Mouse (Mus musculus) forelimb bud, embryonic 11.5 days (tissue): ENCODE measurements at regions not wholly inside any gene's neighbourhood (a gene's known extent, or its start where the extent isn't known, plus 50 kb on each side); places are given as distances from the start of the nearest gene placed in this dataset.
A peak's percentile ranks its signal among the peaks of the same experiment; 100 is the strongest.

ENCODE experiments used
- DNase-seq: peaks from one replicate; pipeline ENCODE4 v3.0.0-alpha.2; 2012; ENCODE audit warnings: low read depth, low spot score

DNA sequence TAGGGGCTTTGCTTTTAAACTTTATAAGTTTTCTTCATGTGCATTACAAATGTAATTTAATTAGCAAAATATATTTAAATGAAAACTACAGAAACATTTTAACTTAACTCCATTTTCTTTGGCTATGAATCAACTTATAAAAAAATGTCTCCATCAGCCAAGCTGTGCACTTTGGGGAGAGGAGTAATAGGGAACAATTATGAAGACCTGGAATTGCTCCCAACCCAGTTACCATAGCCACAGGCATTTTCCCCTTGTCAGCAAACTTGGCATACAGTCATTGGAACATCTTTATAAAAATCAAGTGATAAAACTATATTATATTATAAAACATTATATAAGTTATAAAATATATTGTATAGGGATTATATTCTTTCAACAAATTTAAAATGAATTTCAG is 65.0 kb downstream of the Atxn7l3b start:
- DNase-seq: no peak

DNA sequence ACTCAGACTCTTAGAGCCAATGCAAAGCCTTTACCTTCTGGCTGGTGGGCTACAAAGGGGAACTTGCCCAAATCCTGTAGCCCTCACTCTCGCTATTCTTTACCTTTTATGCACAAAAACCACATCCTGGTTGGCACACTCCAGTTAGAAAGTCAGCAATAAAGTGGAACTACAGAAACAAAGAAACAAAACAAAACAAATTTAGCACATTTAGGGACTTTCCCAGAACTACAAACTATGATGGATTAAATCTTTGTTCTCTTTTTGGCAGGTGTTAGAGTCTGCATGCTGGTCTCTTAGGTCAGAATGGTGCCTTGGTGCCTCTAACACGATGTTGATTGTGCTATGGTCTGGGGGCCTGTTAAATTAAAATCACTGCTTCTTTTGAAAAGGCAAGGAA is 65.4 kb downstream of the Atxn7l3b start:
- no peak for DNase-seq

DNA sequence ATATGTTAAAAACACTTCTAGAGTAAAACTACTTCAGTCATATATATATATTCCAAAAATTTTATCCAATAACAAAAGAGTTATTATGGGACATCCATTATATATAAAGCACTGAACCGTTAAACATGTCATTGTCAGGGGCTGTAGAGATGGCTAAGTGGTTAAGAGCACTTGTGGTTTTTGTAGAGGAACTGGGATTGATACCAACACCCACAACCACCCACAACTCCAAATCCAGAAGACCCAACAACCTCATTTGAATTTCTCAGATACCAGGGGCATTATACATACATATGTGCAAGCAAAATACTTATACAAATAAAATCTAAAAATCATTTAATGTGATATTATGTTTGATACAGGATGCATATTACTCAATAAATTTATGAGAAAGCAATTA is 76.8 kb downstream of the Atxn7l3b start:
- no peak for DNase-seq

DNA sequence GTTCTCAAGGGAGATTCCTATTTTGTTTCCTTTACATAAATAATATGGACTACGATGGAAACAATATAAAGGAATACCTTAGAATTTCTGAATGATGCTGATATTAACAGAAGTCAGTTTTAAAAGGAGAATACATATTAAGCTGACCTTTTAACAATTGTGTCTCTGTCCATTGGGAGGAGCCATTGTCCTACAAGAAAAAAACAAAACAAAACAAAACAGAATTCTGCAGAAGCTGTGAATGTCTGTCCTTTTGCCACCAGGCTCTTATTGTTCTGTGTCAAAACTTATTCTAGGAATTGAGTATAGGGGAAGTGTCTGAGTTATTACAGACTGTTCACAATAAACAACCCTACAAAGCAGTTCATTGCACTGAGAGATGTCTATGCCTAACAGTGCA is 82.6 kb downstream of the Atxn7l3b start:
- DNase-seq: no peak

DNA sequence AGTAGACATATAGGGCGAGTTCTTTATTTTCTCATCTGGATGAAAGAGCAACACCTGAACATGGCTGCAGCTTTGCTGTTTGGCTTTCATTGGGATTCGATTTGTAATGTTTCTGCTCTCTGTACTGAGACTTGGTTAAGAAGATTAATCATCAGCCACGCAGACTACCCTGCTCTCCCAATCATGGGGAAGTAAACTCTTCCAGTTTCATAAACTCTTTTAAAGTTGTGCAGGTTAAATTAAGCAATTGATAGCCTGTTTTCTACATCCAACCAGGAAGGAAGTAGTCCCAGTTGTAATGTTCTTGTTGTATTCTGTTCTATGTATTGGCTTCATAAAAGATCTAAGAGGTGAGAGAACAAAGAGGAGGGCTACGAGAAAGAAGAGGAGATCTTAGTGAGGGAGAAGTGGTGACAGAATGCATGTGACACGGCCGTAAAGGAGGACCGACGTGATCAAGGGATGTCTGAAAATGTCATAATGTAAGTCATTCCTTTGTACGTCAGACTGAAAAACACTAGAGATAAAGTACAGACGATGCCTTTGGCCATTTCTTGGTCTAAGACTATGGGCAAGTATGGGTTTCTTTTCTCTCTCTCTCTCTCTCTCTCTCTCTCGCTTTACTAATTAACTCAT is 91.3 kb downstream of the Atxn7l3b start:
- DNase-seq: no peak

DNA sequence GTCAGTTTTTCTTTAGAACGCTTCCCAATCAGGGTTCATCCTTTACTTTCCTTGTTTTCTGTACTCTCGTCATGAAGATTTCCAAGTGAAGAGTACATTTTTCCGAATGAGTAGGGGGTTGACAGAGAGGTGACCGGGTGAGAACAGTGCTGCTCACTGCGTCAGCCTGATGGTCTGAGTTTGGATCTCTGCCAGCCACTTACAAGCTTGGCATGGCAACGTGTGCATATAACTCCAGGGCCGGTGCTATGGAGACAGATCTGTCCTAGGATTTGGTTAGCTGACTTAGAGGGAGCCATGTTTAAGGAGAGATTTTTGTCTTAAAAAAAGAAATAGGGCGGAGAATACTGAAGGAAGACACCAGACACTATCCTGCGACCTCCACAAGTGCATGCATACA is 92.8 kb downstream of the Atxn7l3b start:
- no peak for DNase-seq

DNA sequence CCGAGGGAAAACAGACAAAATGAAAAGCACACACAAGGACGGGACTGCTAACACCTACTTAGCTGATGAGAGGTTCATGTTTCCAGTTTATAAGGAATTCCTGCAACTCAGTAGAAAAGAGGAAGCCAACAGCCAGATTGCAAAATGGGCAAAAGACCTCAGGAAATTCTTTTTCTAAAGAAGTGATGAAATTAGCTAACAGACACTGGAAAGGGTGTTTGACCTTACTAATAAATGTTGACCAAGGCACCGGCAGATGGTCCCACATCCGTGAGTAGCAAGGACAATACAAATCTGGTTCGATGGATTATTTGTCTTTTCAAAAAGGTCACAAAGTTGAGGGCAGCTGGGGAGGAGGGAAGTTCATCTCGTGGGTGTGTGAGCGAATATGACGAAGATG is 93.3 kb downstream of the Atxn7l3b start:
- no peak for DNase-seq

DNA sequence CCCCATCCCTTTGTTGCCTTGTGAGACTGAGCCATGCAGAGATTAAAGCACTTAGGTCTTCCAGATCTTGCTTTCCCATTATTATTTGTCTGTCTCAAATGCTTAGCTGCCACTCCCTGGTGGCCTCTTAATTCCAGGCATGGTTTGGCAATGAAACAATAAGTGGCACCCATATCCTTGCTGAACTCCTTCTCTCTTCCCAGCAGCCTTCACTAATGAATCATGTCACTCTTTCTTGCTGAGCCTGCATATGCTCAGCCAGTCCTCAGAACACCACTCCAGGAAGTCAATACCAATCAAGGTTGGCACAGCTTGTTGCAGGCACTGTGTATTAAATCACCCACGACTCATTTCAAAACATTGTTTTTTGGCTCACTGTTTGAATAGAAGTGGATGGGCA is 118.6 kb downstream of the Atxn7l3b start:
- no peak for DNase-seq

DNA sequence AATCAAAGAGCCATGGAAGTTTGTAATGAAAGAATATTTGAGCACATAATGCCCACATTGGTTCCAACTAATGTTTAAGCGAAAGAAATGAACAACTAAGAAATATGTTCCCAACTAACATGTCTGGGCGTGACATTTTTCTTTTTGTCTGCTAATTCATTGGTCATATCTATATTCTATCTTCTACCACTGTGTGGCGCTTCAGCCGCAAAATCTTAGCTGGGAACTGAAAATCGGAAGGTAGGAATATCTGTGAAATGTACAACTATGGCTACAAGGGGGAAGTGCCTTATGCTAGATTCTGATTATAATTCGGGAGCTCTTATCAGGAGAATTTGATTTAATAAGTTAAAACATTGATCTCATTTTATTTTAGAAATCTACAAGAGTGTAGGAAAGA is 125.2 kb downstream of the Atxn7l3b start:
- DNase-seq: no peak

DNA sequence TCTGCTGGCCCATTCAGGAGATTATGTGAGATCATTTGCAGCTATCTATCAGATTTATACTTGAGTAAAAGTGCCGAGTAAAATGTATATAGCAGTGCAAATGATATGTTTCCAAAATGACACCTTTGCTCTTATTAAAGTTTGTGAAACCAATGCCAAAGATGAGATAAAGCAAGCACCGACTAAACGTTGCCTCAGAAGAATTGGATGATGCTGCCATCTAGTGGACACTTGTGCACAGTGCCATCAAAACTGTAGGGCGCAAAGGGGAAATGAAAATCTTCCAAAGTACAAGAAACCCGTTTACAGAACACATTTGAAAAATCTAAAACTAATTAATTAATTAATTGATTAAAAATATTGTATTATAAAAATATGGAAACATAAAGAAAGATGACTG is 127.2 kb downstream of the Atxn7l3b start:
- DNase-seq: peak; percentile 61

DNA sequence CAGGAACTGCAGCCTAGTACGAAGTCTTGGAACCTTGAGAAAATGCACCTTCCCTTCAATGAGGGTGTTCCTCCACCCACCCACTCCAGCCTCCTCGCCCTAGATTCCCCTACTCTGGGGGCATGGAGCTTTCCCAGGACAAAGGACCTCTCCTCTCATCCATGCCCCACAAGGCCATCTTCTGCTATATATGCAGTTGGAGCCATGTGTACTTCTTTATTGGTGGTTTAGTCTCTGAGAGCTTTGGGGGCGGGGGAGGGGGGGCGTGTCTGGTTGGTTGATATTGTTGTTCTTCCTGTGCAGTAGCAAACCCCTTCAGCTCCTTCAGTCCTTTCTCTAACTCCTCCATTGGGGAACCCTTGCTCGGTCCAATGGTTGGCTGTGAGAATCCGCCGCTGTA is 130.2 kb downstream of the Atxn7l3b start:
- DNase-seq: no peak

DNA sequence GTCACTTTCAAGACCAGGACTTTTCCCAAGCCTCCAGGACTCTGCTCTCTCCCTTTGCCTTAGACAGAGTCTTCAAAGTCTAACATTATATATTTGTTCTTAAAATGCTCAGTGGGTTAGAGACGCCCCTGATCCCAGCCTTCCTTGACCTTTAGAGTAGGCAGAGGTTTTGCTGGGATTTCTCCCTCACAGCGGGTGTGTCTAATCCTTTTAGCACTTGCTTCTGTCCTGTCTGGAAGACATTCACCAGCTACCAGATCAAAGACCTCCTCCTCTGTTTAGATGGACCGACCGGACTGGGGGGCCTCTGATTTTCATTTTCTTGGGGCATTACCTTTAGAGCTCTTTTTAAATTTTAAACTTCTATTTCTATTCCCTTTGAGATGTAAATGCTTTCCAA is 130.7 kb downstream of the Atxn7l3b start:
- no peak for DNase-seq

DNA sequence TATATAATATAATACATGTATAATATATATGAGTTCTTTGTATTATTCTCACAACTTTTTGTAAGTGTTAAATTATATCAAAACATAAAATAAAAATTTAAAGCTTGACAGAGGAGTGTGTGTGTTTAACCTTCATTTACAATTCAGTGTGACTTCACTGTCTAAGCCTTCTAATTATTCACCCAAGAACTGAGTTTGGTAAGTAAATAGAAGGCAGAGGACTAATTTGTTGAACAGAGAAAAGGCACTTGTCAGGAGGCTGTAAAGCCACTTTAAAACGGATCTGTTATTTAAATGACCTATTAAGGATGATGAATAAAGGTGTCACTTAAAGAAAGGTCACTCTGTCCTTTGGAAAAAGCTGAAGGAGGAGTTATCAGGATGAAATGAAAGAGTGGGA is 132.9 kb downstream of the Atxn7l3b start:
- no peak for DNase-seq

DNA sequence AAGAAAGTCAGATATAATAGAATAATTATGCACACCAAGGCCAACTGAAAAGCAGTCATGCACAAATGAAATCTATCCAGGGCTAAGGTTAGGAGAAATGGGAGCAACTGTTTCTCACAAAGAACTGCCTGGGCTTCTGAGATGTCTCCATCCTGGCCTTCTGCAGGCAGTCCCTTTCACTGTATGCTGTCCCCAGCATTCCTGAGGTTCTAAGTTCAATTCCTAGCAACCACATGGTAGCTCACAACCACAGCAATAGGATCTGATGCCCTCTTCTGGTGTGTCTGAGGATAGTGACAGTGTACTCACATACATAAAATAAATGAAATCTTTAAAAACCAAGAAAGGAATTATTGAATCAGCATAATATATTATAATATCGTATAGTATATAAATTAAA is 133.3 kb downstream of the Atxn7l3b start:
- DNase-seq: no peak

DNA sequence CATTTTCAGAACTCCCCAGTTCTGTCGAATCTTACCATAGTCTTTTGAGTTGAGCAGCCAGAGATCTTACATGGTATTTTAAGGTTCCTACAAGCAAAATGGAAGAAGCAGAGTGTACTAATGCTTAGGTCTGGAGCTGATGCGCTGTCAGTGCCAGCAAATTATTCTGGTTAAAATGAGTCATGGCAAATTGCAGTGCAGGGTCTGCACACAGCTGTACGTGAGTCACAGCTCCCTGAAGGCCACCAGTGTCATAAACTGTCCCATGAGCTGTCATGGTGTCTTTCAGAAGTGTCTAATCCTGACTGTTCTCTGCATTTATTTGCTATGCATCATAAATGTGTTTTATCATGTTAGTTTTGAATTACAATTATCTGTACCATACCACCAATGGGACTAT is 140.6 kb downstream of the Atxn7l3b start:
- DNase-seq: no peak

DNA sequence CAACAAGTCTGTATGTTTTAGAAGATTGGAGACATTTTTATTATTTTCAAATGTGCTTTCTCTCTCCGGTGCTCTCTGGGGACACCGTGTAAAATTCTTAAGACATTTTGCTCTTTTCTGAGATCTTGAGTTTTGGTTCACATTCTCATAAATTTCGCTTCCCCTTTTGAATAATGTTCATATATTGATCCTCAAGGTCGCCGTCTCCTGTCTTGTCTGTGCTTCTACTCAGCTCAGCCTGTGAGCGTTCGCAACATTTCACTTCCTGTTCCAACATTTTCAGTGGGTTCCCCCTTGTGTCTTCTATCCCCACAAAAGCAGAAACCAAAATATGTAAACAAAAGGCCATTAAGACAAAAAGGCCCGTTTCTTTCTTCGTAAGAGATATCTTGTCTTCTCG is 154.5 kb downstream of the Atxn7l3b start:
- no peak for DNase-seq

DNA sequence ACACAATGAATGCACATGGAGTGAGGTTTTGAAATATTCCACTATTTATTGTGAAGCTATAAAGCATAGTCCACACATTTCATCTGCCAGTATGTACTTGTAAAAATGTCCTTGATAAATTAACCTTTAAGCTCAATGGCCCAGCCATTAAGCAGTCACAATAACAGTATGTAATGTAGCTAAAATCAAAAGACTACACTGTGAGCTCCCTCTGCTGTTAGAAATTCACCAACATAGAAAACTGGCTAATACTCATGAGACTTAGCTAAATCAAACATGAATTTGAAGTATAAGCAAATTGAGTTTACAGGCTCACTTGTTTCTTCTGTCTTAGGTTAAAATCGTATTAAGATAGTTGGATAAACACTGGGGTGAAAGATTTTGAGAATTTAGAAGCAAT is 182.1 kb downstream of the Atxn7l3b start:
- DNase-seq: no peak

DNA sequence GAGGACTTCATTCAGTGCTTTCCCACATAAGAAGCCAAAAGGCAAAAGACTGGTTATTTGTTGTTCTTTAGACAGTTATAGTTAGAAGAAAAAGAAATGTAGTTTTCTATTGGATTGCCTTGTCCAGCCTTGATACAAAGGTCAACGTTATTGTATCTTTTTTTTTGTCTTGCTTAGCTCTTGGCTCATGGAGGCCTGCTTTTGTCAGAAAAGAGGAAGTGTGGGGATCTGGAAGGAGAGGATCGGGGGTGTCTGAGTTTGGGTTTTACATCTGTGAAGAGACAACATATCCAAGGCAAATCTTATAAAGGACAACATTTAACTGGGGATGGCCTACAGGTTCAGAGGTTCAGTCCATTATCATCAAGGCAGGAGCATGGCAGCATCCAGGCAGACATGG is 185.3 kb downstream of the Atxn7l3b start:
- no peak for DNase-seq

DNA sequence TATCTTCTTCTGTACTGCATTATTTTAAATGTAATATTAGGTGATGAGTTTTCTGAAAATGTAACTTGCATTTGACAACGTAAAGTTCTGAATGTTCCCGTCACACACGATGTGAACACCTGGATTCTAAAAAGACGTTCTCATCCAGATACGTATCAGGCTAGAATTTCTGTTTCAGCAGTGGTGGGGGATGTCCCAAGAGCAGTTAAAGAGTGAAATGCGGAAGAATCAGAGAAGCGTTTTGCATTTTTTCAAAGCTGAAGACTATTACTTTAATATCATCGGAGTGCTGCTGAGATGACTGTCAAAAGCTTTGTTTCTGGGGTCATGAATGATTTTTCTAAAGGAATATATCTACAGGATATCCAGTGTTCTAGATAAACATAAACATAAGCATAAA is 186.7 kb downstream of the Atxn7l3b start:
- no peak for DNase-seq
